Mouse (Mus musculus) embryonic fibroblast, embryonic 13.5 days (primary cell): ENCODE data around the gene Tpm4.

Experiments
- CTCF ChIP-seq: IDR thresholded peaks from 2 replicates; pipeline ENCODE4 v1.5.1; 2011; ENCODE audit warnings: mild to moderate bottlenecking, control low read depth, low read length, moderate library complexity, borderline replicate concordance; ENCODE audit not compliant: insufficient read depth
- POLR2A ChIP-seq: IDR thresholded peaks from 2 replicates; pipeline ENCODE4 v1.6.1; 2011; ENCODE audit warnings: low read depth, mild to moderate bottlenecking, control low read depth, low read length, moderate library complexity

GRCm38 (mm10) chr8:72143256-72143824, 8.6 kb downstream of the Tpm4 start:
- no peak for TF ChIP-seq CTCF
- no peak for TF ChIP-seq POLR2A
